Mouse (Mus musculus): ENCODE data around the gene Slco2a1.

The Slco2a1 gene

GRCm38 (mm10) chr9:102985111-102985510 is 3.4 kb upstream of the Slco2a1 start:
- no peak for DNase-seq (ENCODE audit: low spot score)

GRCm38 (mm10) chr9:102985939-102986338 is 2.6 kb upstream of the Slco2a1 start:
- DNase-seq (ENCODE audit: low spot score): no peak

DNA sequence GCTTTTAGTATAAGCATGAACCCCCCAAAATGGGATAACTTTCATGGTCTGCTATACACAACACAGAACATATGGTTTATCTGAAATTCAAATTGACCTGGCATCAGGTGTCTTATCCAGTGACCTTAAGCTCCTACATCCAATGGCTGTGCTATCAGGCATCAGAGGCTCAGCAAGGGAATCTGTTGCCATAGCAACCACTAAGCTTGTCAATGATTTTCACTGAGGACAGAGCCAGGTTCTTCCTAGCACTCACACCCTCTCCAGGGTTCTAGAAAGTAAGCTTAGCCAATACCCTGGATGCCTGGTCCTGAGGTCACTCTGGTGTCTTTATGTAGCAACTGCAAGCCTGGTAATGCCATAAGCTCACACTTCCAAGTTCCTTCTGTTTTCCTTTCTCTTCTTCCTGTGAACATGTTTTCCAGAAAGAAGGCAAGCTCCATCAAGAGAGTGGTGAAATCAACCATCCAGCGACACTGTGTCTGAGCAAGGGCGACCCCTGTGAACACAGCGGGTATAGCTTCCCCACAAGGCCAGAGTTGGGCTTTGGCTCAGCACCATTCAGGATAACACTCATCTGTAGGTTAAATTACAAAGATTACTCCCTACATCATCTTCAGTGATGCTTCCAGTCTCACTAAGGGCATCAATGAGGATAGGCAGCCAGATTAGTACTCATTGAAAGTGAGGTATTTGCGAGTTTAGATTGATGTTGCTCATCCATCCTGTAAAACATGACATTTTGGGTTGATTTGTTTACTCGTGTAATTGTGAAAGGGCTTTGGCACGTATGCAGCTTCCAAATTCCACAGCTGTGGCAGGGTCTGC is 2.0 kb downstream of the Slco2a1 start:
- DNase-seq (ENCODE audit: low spot score): no peak

DNA sequence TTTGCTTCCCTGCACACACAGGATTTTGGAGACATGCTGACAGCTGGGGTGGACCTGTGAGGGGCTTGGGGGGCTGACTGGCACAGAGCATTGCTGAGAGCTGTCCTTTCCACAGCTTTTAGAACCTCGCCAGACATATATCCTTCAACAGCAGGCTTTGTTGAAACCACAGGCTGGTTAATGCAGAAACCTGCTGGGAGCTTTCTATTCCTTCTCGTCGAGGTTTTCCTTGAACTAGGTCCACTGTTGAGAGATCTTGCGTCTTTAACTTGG is 2.6 kb downstream of the Slco2a1 start:
- DNase-seq (ENCODE audit: low spot score): no peak

GRCm38 (mm10) chr9:102992877-102993276 is 4.4 kb downstream of the Slco2a1 start:
- no peak for DNase-seq (ENCODE audit: low spot score)

DNA sequence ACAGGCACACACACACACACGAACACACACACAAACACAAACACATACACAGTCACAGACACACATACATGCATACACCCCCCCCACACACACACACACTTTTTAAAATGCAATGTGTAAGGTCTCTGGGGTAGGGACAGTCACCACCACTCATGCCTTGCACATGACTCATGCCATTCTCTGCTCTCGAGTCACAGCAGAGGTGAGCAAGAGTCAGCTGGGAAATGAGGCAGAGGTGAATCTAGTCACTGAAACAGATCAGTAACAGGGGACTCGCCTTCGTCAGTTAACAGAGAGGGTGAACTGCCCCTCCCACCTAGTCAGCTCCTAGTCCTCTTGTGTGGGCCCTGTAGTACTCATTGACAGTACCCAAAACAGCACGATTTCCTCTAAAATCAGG is 5.3 kb downstream of the Slco2a1 start:
- no peak for DNase-seq (ENCODE audit: low spot score)

- no peak for DNase-seq (ENCODE audit: low spot score)
Measured at GRCm38 (mm10) chr9:102995800-102996635, 7.5 kb downstream of the Slco2a1 start.

GRCm38 (mm10) chr9:103000384-103000783 is 11.9 kb downstream of the Slco2a1 start:
- DNase-seq (ENCODE audit: low spot score): no peak

DNA sequence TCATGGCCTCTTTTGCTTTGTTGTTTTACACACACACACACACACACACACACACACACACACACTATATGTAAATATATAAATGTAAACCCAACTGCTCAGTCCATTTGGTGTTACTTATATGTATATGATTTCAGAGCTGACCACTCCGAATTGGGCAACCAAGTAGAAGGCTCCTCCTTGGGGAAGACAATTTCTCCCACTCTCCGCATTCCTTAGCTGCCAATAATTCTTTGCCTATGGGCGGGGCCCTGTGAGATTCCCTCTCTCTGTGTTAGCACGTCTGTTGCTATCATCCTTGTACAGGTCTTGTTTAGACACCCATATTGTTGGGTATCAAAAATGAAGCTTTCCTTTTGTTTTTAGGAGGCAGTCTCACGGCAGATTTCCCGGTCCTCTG is 15.8 kb downstream of the Slco2a1 start:
- no peak for DNase-seq (ENCODE audit: low spot score)

DNA sequence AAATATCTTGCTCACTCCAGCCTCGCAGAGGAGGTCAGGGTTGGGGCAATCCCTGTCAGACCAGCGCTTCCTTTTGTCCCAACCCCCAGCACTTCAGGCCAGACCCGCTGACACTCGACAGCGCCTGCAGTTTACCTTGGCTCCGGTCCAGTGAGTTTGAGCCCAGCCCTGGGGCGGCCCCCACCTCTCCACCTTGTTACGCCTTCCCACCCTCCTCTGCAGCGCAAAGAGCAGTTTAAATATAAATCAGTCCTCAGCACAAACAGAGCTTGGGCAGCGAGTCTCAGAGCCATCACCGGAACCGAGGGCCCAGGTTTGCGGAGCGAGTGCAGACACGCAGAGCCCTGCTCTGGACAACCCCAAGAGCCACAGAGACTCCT is 19.2 kb downstream of the Slco2a1 start:
- DNase-seq (ENCODE audit: low spot score): peak; percentile 11

GRCm38 (mm10) chr9:103008079-103008855 is 19.8 kb downstream of the Slco2a1 start:
- DNase-seq (ENCODE audit: low spot score): no peak

GRCm38 (mm10) chr9:103010161-103010560 is 21.6 kb downstream of the Slco2a1 start:
- no peak for DNase-seq (ENCODE audit: low spot score)

- DNase-seq (ENCODE audit: low spot score): peak; percentile 34
Measured at GRCm38 (mm10) chr9:103013366-103013765, 24.9 kb downstream of the Slco2a1 start.

GRCm38 (mm10) chr9:103014686-103015085 is 26.2 kb downstream of the Slco2a1 start:
- DNase-seq (ENCODE audit: low spot score): no peak

DNA sequence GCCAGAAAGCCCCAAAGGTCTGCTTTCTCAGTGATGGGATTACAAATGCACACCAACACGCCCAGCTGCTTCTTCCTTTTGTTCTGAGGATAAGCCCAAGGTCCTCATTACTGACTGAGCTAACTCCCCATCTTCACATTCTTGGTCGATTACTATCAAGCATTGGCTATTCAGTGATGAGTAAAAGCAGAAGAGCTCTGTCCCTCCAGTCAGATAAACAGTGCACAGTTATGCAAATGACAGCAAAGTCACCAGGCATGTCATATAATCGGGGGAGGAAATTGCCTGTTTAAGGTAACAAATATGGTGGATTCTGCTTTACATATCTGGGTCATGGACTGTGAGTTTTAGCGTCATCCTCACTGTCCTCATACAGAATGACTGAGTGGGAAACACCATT is 35.6 kb downstream of the Slco2a1 start:
- DNase-seq (ENCODE audit: low spot score): no peak

GRCm38 (mm10) chr9:103027150-103027889 is 38.8 kb downstream of the Slco2a1 start:
- DNase-seq (ENCODE audit: low spot score): no peak

DNA sequence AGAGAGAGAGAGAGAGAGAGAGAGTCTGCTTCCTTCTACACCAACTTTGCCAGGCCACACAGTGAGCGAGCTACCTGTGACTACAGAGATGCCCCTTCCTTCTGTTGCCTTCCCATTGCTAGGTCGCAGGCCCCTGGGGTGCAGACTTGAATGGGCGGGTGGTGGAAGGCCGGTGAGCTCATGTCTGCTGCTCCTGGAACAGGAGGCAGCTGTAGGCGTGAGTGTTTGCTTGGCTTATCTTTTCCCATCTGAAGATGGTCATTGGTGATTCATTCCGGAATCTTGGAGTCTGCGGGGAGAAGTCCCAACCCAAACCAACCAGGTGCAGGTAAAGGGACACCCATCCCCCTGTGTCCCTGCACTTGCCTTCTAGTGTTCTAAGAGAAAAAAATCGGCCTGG is 40.5 kb downstream of the Slco2a1 start:
- DNase-seq (ENCODE audit: low spot score): no peak

GRCm38 (mm10) chr9:103030041-103030440 is 41.5 kb downstream of the Slco2a1 start:
- no peak for DNase-seq (ENCODE audit: low spot score)

DNA sequence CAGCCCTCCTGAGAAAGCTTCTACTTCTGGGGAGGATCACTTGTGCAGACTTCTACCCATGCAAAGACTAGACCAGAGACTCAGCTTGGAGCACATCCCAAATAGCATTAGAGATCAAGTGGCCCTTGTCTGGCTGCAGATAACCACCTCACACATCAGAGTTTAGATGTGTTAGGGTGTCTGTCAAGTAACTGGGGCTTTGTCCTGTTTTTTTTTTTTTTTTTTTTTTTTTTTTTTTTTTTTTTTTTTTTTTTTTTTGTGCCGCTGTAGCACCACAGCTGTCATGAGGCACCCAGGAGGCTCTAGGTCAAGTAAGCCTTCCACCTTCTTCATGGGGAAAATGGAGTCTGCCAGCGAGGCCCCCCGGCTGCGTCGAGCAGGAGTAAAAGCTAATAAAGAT is 42.7 kb downstream of the Slco2a1 start:
- no peak for DNase-seq (ENCODE audit: low spot score)

- DNase-seq (ENCODE audit: low spot score): peak; percentile 38
Measured at GRCm38 (mm10) chr9:103032193-103032592, 43.7 kb downstream of the Slco2a1 start.

DNA sequence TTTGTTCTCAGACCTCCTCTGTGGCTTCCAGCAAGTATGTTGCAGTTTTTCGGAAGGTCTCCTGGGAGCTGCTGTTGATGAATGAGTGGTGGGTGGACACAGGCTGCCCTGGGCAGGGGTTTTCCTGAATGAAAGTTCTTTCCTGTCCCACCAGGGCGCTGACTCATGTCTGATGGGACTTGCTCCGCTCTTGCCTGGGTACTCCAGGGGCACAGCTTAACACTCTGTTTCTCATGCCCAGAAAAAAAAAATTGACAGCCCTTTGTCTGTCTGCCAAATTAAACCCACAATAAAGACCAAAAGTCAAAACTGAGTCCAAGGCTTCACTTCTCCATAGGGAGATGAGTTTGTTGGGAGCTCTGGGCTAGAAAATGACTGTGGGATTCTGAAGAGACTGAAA is 44.9 kb downstream of the Slco2a1 start:
- no peak for DNase-seq (ENCODE audit: low spot score)

DNA sequence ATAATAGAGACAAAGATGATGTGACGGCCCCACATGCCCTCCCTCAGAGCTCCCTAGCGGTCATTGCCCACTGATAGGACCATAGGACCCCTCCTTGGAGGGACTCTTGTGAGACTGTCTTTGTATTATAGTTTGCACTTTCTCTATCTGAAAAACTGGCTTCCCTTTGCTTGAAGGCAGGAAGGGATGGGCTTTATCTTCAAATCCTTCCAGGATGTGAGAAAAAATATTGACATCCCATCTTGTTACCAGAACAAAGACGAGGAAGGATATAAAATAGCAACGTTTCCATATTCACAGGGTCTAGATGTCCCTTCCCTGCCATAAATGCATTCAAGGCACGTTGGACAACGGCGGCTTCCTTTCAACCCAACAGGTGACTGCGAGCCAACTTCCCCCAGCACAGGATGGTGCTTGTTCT is 48.5 kb downstream of the Slco2a1 start:
- no peak for DNase-seq (ENCODE audit: low spot score)
